Mouse (Mus musculus): Measurements from ENCODE around the gene Fam221a.
"Not testable (repeated sequence)": the region's sequence is repeated elsewhere in the genome, so short reads cannot be mapped to it uniquely, and the experiment has no call there.

Fam221a gene

DNA sequence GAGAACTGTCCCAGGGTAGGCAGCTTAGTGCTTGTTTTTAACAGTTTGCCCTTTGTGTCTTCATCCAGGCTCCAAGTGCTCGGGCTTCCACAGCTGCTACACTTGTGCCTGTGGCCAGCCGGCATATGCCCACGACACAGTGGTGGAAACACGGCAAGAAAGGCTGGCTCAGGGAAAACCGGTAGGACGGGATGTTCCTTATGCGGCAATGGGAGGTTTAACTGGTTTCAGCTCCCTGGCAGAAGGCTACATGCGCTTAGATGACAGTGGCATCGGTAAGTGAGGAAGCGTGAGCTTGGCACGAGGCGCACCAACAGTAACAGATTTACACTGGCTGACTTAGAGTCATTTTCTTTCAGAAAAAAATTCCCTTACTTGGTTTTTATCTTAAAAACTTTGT lies 10.8 kb downstream of the Fam221a start:
- no peak for DNase-seq (ENCODE audit: low read depth in 2 of 2, low spot score in 2 of 2)

DNA sequence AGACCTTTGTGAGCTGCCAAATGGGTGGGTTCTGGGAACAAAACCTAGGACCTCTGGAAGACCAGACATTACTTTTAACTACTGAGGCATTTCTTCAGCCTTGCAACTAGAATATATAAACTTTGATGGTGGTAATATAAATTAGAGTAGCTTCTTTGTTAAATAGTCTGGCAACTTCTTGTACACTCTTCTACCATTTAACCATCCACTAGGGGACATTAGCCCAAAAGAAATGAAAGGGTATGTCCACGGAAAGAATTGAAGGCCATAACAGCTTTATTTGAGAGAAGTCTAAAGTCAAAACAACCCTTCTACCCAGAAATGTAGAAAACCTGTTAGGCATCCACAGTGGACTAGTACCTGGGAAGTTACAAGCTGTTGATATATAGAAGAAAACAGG lies 26.7 kb downstream of the Fam221a start:
- no peak for DNase-seq (ENCODE audit: low read depth in 2 of 2, low spot score in 2 of 2)

DNA sequence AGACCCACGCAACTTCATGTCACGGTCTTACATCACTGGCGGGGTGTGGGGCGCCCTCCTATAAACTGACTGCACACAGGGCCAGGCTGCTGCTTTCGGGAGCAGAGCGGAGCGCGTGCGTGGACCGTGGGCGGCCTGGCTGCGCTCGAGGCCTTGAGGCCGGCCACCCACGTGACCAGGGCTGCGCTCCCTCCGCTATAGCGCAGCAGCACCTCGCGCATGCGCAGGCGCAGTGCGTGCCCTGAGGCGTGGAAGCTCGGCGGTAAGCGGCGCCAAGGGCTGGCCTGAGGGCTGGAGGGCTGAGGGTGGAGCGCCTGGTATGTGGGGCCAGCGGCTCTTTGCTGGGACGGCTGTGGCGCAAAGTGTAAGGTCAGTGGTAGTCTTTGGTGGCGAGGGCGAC lies 27.8 kb downstream of the Fam221a start, which contains the start of gene Stk31:
Gene Stk31 (plus strand): TSS at position 289 of the 400 bp plus-strand sequence.
- DNase-seq (ENCODE audit: low read depth in 2 of 2, low spot score in 2 of 2): no peak

DNA sequence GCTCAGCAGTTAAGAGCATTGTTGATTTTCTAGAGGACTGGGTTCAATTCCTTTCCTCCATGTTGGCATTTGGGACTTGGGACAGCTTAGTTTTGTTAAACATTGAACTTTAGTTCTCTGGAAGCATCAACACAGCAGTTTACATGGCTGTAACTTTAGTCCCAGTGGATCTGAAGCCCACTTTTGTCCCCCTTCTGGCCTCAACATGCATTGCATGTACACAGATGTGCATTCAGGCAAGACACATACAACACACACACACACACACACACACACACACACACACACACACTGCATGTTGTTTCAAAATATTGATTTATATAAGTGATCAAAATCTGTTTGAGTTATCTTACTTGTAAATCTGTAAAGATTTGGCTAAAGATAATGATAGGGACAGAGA lies 29.9 kb downstream of the Fam221a start:
- DNase-seq (ENCODE audit: low read depth in 2 of 2, low spot score in 2 of 2): peak in 1 of 2 experiments; percentile 21

DNA sequence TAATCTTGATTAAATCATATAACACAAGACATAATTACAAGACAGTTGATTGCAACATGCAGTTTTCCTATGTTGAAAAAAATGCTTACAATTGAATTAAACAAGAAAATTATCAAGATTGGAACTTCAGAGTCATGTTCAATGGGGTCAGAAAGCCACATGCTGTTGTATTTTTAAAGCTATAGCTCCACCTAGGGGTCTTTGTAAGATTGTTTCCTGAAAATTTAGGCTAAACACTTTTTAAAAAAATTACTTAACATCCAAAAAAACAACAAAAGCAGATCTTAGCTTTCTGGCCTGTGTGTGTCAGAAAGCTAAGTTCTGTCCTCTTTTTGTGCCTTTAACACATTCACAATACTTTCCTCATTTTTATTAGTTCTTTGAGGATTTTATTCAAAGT lies 30.8 kb downstream of the Fam221a start:
- peak in 1 of 2 experiments; percentile 32 for DNase-seq (ENCODE audit: low read depth in 2 of 2, low spot score in 2 of 2)

DNA sequence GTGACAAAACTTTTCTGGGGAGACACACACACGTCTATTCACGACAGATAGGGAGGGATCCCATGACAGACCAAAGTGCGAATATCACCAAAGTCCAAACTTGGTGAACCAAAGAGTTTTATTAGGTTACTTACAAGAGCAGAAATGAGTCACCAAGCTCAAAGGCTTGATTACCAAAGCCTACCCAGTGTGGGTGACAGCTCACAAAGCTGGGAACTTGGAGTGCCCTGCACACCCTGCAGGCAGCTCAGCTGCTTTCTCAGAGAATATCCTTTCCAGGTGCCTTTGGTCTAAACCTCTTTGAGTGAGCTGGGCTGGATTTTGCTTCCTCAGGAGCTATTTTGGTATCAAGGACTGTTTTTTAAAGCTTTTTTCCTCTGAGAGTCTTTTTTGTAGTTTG lies 43.3 kb downstream of the Fam221a start:
- DNase-seq (ENCODE audit: low read depth in 2 of 2, low spot score in 2 of 2): no peak

DNA sequence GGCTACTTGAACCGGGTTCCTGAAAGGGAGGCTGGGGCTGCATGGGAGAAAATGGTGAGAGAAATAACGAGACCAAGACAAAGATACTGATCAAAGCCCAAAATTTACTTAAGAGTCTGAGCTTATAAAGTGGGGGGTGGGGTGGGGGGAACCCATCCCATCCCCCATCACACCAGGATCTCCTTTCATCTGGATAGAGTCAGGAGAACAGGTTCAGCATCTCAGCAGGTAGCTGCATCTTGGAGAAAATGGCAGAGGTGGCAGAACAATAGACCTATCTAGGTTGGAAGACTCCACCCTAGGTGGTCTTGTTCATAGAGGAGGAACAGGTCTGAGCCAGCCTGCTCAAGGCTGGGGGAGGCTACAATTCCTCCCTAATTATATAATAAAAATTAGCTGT lies 45.4 kb downstream of the Fam221a start:
- not testable (repeated sequence) for DNase-seq (ENCODE audit: low read depth in 2 of 2, low spot score in 2 of 2)

DNA sequence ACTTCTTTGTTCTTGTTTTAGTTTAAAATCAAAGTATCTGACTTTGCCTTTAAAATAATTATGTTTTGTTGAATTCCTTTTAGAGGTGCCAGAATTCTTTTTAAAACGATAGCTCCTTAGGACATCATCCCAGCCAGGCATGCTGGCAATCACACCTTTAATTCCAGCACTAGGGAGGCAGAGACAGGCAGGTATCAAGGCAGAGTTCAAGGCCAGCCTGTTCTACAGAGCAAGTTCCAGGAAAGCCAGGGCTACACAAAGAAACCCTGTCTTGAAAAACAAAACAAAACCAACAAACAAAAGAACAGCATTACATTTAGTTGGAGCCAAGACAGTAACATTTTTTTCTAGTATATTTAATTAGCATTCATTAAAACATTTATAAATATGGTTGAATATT lies 48.4 kb downstream of the Fam221a start:
- DNase-seq (ENCODE audit: low read depth in 2 of 2, low spot score in 2 of 2): no peak

DNA sequence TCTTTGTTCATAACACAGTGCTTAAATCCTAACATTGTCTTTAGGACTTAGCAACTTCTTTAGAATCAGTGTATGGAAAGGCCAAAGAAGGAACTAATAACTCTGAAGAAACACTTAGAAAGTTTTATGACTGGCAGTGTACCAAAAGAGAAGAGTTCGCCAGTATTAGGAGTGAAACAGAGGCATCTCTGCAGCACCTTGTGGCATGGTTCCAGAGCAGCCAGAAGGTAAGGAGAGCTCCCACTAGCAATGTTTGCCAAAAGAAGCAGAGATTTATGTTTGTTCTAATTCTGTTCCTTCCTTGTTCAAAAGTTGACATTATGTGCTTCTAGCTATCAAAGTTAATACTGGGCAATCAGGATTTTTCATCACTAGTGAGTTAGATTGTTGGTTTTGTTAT lies 69.8 kb downstream of the Fam221a start:
- DNase-seq (ENCODE audit: low read depth in 2 of 2, low spot score in 2 of 2): no peak

Measured in CD8-positive naive resting alpha-beta T cell, adult 2 months (primary cell).